Mouse (Mus musculus) liver, embryonic 13.5 days (tissue): ENCODE data around the gene Cln5. TPM values are rescaled to one million over a fixed set of nuclear protein-coding genes. Genes with fewer than 3 reads are reported as not detected.

ENCODE experiments used
- ATAC-seq: fragments of 200-750 bp; cut with Nextera tagmentation; 2 replicates; pipeline ENCODE4 v1.8.0; 2017; ENCODE audit warnings: low read depth, mild to moderate bottlenecking, moderate number of reproducible peaks, moderate library complexity
- DNase-seq: peaks from one replicate; pipeline ENCODE4 v3.0.0; 2022
- H3K27ac ChIP-seq: fragments of 300-500 bp; sonication (generic); 2 replicates; pipeline ENCODE4 v1.5.1; 2015; ENCODE audit warnings: moderate library complexity, mild to moderate bottlenecking, inconsistent platforms
- H3K27me3 ChIP-seq: fragments of 300-500 bp; sonication (generic); 2 replicates; pipeline ENCODE4 v1.6.1; 2015; ENCODE audit warnings: mild to moderate bottlenecking, inconsistent platforms
- H3K36me3 ChIP-seq: fragments of 300-500 bp; sonication (generic); 2 replicates; pipeline ENCODE4 v1.6.1; 2015; ENCODE audit warnings: mild to moderate bottlenecking, inconsistent platforms
- H3K4me1 ChIP-seq: fragments of 300-500 bp; sonication (generic); replicated peaks from 2 replicates; pipeline ENCODE4 v1.6.1; 2015; ENCODE audit warnings: inconsistent platforms
- H3K4me2 ChIP-seq: fragments of 300-500 bp; sonication (generic); 2 replicates; pipeline ENCODE4 v1.6.1; 2015; ENCODE audit warnings: inconsistent platforms, mild to moderate bottlenecking, moderate library complexity
- H3K4me3 ChIP-seq: fragments of 300-500 bp; sonication (generic); replicated peaks from 2 replicates; pipeline ENCODE4 v1.5.1; 2015; ENCODE audit warnings: mild to moderate bottlenecking, inconsistent platforms
- H3K9ac ChIP-seq: fragments of 300-500 bp; sonication (generic); 2 replicates; pipeline ENCODE4 v1.6.1; 2015; ENCODE audit warnings: mild to moderate bottlenecking, inconsistent platforms
- H3K9me3 ChIP-seq: fragments of 300-500 bp; sonication (generic); replicated peaks from 2 replicates; pipeline ENCODE4 v1.6.1; 2016; ENCODE audit warnings: inconsistent platforms
- WGBS: fragments of 180-500 bp; shearing (Covaris S2); methylation state at CpG from one replicate; pipeline ENCODE4 v1.1.7; 2015; ENCODE audit not compliant: insufficient replicate concordance; 5-methylcytosine and 5-hydroxymethylcytosine counted together
- polyA plus RNA-seq: library from polyadenylated mRNA; unstranded; fragments of >200 nt; fragmentation: Nextera tagmentation; extraction: Ambion mirVana; gene quantifications from 2 replicates; pipeline ENCODE4 v1.2.1, GENCODE M21; 2015

The Cln5 gene
- polyA plus RNA-seq, 1 experiment from 2014 or later: 20.9 TPM

DNA sequence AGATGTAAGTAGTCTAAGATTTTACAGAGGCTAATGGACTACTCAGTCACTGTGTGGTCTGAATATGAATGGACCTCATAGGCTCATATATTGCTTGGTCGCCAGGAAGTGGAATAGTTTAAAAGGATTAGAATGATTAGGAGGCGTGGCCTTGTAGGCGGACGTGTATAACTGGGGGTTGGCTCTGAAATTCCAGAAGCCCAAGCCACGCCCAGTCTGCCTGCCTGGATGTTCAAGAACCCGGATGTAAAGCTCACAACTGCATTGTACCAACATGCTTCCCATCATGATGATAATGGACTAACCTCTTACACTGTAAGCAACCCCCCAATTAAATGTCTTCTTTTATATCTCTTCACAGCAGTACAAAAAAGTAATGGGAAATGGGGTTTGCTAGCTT, 55.7 kb downstream of the Cln5 start:
- H3K9me3 ChIP-seq: no peaks in the 10 kb centered on the region
- H3K36me3 ChIP-seq: peaks cover 58% of the 10 kb centered on the region
- H3K9ac ChIP-seq: no peak overlapping the region
- H3K4me3 ChIP-seq: no peak overlapping the region
- H3K4me2 ChIP-seq: no peak overlapping the region
- 77% methylated on average over 6 of the region's 6 CpGs for WGBS
- no peak overlapping the region for H3K27ac ChIP-seq
- ATAC-seq (no peak), DNase-seq (no peak)
- H3K27me3 ChIP-seq: no peaks in the 10 kb centered on the region
- no peaks in the 10 kb centered on the region for H3K4me1 ChIP-seq

Other genes with a start within 250 kb of the Cln5 start
- 1.9 and 2.3 TPM in 2 replicates for gene Kctd12, start 87.6 kb upstream of the Cln5 start, polyA plus RNA-seq
- gene Acod1, start 23.2 kb upstream of the Cln5 start, polyA plus RNA-seq: 0.09 and 0.12 TPM in 2 replicates
- gene Fbxl3, start 29.4 kb downstream of the Cln5 start, polyA plus RNA-seq: 10.5 and 13.9 TPM in 2 replicates